Mouse (Mus musculus) kidney, embryonic 14.5 days (tissue): ENCODE results near the gene Atf5. TPM values are rescaled to one million over a fixed set of nuclear protein-coding genes. Genes with fewer than 3 reads are reported as not detected.

ENCODE experiments used
- ATAC-seq: fragments of 200-750 bp; cut with Nextera tagmentation; 2 replicates; pipeline ENCODE4 v1.8.0; 2017; ENCODE audit warnings: moderate number of reproducible peaks, mild to moderate bottlenecking, moderate TSS enrichment, moderate library complexity; ENCODE audit not compliant: low FRiP score, low TSS enrichment
- H3K27ac ChIP-seq: fragments of 300-500 bp; sonication (generic); 2 replicates; pipeline ENCODE4 v1.5.1; 2014; ENCODE audit warnings: low read depth, mild to moderate bottlenecking, low read length, moderate library complexity, mixed read lengths
- H3K27me3 ChIP-seq: fragments of 300-500 bp; sonication (generic); 2 replicates; pipeline ENCODE4 v1.6.1; 2014; ENCODE audit warnings: mild to moderate bottlenecking, low read length; ENCODE audit not compliant: control insufficient read depth, insufficient read depth
- H3K36me3 ChIP-seq: fragments of 300-500 bp; sonication (generic); 2 replicates; pipeline ENCODE4 v1.6.1; 2014; ENCODE audit warnings: low read length, mixed read lengths; ENCODE audit not compliant: control insufficient read depth, insufficient read depth
- H3K4me1 ChIP-seq: fragments of 300-500 bp; sonication (generic); 2 replicates; pipeline ENCODE4 v1.6.1; 2014; ENCODE audit warnings: low read length, mixed read lengths; ENCODE audit not compliant: control insufficient read depth, insufficient read depth
- H3K4me2 ChIP-seq: fragments of 300-500 bp; sonication (generic); replicated peaks from 2 replicates; pipeline ENCODE4 v1.6.1; 2014; ENCODE audit warnings: low read depth, mild to moderate bottlenecking, low read length
- H3K4me3 ChIP-seq: fragments of 300-500 bp; sonication (generic); 2 replicates; pipeline ENCODE4 v1.5.1; 2014; ENCODE audit warnings: mild to moderate bottlenecking, low read length
- H3K9ac ChIP-seq: fragments of 300-500 bp; sonication (generic); 2 replicates; pipeline ENCODE4 v1.6.1; 2014; ENCODE audit warnings: low read depth, mild to moderate bottlenecking, low read length, moderate library complexity
- H3K9me3 ChIP-seq: fragments of 300-500 bp; sonication (generic); 2 replicates; pipeline ENCODE4 v1.6.1; 2016; ENCODE audit warnings: low read length; ENCODE audit not compliant: control insufficient read depth
- WGBS: fragments of 180-500 bp; shearing (Covaris S2); extraction: QIAGEN DNeasy Blood & Tissue Kit; methylation state at CpG from one replicate; pipeline ENCODE4 v1.1.7; 2014; 5-methylcytosine and 5-hydroxymethylcytosine counted together
- polyA plus RNA-seq: library from polyadenylated mRNA; unstranded; fragments of >200 nt; fragmentation: Nextera tagmentation; extraction: Ambion mirVana; gene quantifications from 2 replicates; pipeline ENCODE4 v1.2.1, GENCODE M21; 2014

The Atf5 gene
- polyA plus RNA-seq, 1 experiment from 2014 or later, result 2.5 TPM

DNA sequence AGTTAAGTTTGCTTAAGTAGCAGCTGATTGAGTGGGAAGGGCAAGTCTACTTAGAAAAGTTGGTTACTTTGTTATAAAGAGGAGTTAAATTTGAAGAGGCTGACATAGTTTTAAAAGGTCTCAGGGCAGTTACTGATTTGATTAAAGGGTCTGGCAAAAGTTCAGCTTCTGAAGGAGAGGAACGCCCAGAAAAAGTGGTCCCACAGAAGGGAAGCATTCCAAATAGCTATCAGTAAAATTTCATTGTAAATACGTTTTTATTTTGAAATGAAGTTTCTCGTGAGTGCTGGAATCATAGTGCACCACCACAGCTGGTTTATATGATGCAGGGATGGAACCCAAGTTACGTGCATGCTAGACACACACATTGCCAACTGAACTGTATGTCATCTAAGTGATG, 16.3 kb upstream of the Atf5 start:
- ATAC-seq, result no peak
- H3K36me3 ChIP-seq, result peaks cover 44% of the 10 kb centered on the region

DNA sequence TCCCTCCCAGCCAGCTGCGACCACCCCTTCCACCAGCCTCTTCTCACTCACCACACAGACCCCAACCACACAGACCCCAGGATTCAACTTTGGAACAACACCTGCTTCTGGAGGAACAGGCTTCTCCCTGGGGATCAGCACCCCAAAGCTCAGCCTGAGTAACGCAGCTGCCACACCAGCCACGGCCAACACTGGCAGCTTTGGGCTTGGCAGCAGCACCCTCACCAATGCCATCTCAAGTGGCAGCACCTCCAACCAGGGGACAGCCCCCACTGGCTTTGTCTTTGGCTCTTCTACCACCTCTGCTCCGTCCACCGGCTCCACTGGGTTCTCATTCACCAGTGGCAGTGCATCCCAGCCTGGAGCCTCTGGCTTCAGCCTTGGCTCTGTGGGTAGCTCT, 12.2 kb upstream of the Atf5 start:
- 85% methylated on average over 5 of the region's 5 CpGs for WGBS
- no peak overlapping the region for H3K4me2 ChIP-seq
- ATAC-seq, result no peak
- H3K9ac ChIP-seq, result no peak overlapping the region
- no peaks in the 10 kb centered on the region for H3K9me3 ChIP-seq
- H3K4me3 ChIP-seq, result no peak overlapping the region
- H3K27ac ChIP-seq, result no peak overlapping the region
- H3K36me3 ChIP-seq, result peaks cover 45% of the 10 kb centered on the region
- 0 out of 2 replicates have a peak, but pooled peaks cover 4% of the 10 kb centered on the region for H3K4me1 ChIP-seq
- no peaks in the 10 kb centered on the region for H3K27me3 ChIP-seq

More for the DNA sequence above, 16.3 kb upstream of the Atf5 start:
- Histone ChIP-seq H3K27ac (no peak overlapping the region), H3K4me3 (no peak overlapping the region), H3K9ac (no peak overlapping the region), H3K27me3 (no peaks in the 10 kb centered on the region), H3K9me3 (no peaks in the 10 kb centered on the region), H3K4me2 (no peak overlapping the region), H3K4me1 (0 out of 2 replicates have a peak, but pooled peaks cover 6% of the 10 kb centered on the region)
- 65% methylated on average over 4 of the region's 4 CpGs for WGBS

DNA sequence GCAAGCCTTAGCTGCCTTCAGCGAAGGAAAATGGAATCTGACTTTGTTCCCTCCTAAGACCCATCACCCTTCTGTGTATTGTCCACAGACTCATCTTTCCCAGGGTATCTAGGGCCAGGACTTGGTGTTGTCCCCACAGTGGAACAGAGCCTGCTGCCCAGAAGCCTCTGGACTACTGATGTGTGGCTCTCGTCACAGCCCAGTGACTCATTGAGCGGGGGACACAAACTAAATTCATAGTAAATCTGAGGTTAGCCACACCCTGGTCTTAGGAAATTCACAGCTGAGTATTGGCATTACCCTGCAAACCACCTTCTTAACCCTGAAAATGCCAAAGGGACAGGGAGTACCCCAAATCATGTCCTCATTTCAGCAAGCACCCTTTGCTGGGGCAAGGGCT, 10.3 kb upstream of the Atf5 start:
- no peaks in the 10 kb centered on the region for H3K27me3 ChIP-seq
- WGBS, result 85% methylated on average over 3 of the region's 3 CpGs

DNA sequence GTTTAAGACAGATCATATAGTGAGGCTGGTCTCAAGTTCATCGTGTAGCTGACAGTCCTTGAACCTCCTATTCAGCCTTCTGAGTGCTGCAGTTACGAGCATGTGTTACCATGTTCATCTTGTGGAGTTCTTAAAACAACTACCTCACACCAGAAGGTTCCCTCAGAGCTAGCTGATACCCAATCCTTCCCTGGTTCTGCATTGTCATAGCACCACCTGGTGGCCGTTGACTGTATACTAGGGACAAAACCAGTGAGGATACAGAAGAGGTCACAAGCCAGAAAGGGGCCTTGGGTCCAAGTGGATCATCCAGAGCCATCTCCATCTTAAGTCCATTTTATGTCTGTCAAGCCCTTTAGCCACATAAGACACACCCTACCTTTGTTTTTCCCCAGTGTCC, 8.4 kb upstream of the Atf5 start:
- ATAC-seq, result no peak; the same call in 1 of the 2 replicates
- WGBS, result 21% methylated on average over 3 of the region's 3 CpGs
- H3K4me2 ChIP-seq, result no peak overlapping the region
- peaks cover 25% of the 10 kb centered on the region for H3K36me3 ChIP-seq
- H3K9me3 ChIP-seq, result no peaks in the 10 kb centered on the region
- H3K4me1 ChIP-seq, result peaks cover 13% of the 10 kb centered on the region; the same call in 1 of the 2 replicates
- no peak overlapping the region for H3K4me3 ChIP-seq
- no peak overlapping the region for H3K9ac ChIP-seq
- H3K27ac ChIP-seq, result no peak overlapping the region
- no peaks in the 10 kb centered on the region for H3K27me3 ChIP-seq

More for the DNA sequence above, 10.3 kb upstream of the Atf5 start:
- Histone ChIP-seq H3K4me3 (no peak overlapping the region), H3K27ac (no peak overlapping the region), H3K9ac (no peak overlapping the region), H3K36me3 (peaks cover 44% of the 10 kb centered on the region), H3K4me1 (0 out of 2 replicates have a peak, but pooled peaks cover 5% of the 10 kb centered on the region), H3K9me3 (no peaks in the 10 kb centered on the region), H3K4me2 (no peak overlapping the region)
- no peak for ATAC-seq

DNA sequence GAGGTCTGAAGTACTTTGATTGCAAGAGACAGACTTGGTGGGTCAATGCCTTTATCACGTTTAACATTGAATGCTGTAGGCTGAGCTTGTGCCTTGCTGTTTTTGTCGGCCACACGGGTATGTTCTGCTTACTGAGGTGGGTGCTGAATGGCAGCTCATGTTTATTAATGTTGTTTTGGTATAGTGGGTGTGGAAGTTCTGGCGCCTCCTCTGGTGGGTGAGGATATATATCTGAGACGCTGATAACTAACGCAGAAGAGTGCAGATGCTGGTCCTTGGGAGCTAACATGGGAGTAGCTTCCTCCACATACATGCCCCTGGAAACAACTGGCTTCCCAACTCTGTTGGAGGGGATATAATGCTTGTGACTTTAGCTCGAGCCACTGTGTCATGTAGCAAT, 7.0 kb upstream of the Atf5 start:
- Histone ChIP-seq H3K9me3 (no peaks in the 10 kb centered on the region), H3K36me3 (peaks cover 10% of the 10 kb centered on the region; the same call in 1 of the 2 replicates), H3K27ac (no peak overlapping the region), H3K4me1 (peaks cover 22% of the 10 kb centered on the region), H3K4me3 (no peak overlapping the region), H3K9ac (no peak overlapping the region), H3K27me3 (no peaks in the 10 kb centered on the region), H3K4me2 (no peak overlapping the region)
- 44% methylated on average over 7 of the region's 7 CpGs for WGBS
- ATAC-seq, result no peak

DNA sequence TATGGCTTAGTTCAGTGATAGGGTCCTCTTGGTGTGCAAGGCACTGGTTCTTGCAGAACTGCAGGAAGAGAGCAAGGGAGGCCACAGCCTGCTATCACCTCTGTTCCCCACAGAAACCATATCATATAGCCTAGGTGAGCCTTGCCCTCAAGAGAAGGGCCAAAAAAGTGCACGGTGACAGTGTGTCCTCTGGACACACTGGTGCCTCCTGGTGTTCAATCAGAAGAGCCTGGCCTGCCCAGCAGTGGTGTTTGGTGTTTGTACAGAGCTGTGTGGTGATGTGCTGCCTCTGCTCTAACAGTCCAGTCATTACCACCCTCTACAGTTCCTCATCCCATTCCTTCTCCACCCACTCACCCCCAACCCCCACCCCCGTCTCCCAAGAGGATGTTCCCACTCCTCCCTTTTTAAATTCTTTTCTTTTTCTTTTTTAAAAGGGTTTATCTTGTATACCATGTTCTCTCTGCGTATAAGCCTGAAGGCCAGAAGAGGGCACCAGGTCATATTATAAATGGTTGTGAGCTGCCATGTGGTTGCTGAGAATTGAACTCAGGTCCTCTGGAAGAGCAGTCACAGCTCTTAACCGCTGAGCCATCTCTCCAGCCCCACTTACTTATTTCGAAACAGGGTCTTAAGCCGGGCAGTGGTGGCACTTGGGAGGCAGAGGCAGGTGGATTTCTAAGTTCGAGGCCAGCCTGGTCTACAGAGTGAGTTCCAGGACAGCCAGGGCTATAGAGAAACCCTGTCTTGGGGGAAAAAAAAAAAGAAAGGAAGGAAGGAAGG, 5.4 kb upstream of the Atf5 start:
- peaks cover 3% of the 10 kb centered on the region; the same call in 1 of the 2 replicates for H3K36me3 ChIP-seq
- H3K4me1 ChIP-seq, result peaks cover 33% of the 10 kb centered on the region
- WGBS, result 82% methylated on average over 7 of the region's 7 CpGs
- H3K9me3 ChIP-seq, result no peaks in the 10 kb centered on the region
- no peak for ATAC-seq
- H3K27me3 ChIP-seq, result no peaks in the 10 kb centered on the region
- no peak overlapping the region for H3K27ac ChIP-seq
- H3K4me2 ChIP-seq, result no peak overlapping the region
- no peak overlapping the region for H3K4me3 ChIP-seq
- H3K9ac ChIP-seq, result no peak overlapping the region

DNA sequence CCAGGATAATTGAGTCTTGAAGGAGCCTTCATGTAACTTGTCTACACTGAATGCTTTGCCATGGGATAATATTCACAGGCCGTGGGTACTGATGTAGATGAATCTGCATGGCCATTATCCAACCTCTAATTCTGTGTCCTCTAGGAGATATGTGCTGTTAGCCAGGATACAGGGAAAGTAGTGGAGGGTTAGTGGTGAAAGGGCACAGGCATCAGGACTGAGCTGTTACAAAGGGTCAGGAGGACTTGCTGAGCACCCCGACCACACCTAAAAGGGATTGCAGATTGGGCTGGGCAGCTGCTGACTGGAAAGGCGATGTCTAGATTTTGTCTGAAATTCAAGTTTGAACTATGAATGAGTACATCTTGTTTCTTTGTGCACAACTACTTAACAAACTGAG, 4.1 kb upstream of the Atf5 start:
- WGBS, result 83% methylated on average over 3 of the region's 3 CpGs
- H3K27me3 ChIP-seq, result no peaks in the 10 kb centered on the region
- peaks cover 3% of the 10 kb centered on the region; the same call in 1 of the 2 replicates for H3K36me3 ChIP-seq
- H3K27ac ChIP-seq, result no peak overlapping the region
- no peak overlapping the region for H3K9ac ChIP-seq
- H3K4me1 ChIP-seq, result peaks cover 33% of the 10 kb centered on the region
- ATAC-seq, result no peak
- no peak overlapping the region for H3K4me2 ChIP-seq
- H3K9me3 ChIP-seq, result no peaks in the 10 kb centered on the region
- no peak overlapping the region for H3K4me3 ChIP-seq

DNA sequence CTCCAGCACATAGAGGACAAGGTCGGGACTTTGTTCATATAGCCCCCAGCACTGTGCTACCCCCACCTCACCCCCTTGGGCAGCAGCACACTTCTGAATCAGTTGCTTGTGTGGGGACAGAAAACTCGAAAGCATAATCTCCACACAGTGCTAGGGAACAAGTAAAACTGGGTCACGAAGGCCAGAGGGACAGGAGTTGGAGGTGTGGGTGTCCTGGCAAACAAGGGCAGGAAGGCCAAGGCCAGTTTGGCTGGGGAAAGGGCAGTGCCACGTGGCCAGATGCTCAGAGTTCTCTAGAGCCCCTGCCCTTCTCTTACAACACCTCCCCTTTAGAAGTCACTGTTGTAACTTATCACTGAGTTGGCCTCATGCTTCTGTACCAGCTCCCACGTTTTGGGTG, 3.4 kb upstream of the Atf5 start:
- no peak overlapping the region for H3K4me2 ChIP-seq
- H3K9me3 ChIP-seq, result no peaks in the 10 kb centered on the region
- no peak overlapping the region for H3K4me3 ChIP-seq
- no peak overlapping the region for H3K27ac ChIP-seq
- H3K4me1 ChIP-seq, result peaks cover 33% of the 10 kb centered on the region
- ATAC-seq, result no peak
- no peak overlapping the region for H3K9ac ChIP-seq
- no peaks in the 10 kb centered on the region for H3K27me3 ChIP-seq
- peaks cover 3% of the 10 kb centered on the region; the same call in 1 of the 2 replicates for H3K36me3 ChIP-seq
- WGBS, result 48% methylated on average over 5 of the region's 5 CpGs

DNA sequence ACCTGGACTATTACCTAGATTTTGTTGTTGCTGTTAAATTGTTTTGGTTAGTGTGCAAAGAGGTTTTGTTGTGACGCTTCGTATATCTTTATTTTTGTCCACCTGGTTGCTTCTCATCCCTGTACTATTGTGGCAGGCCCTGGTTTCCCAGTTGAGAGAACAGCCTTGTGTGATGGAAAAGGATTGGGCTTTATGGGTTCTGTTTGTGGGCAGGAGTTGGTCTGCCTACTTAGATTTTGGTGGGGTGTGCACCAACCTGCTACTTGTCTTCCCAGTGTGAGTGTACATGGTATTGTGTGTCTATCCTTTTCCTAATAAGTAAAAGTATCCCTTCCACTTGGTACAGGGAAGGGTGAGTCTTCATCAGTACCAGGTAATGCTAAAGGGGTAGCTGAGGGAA, 2.9 kb upstream of the Atf5 start:
- Histone ChIP-seq H3K27ac (no peak overlapping the region), H3K4me3 (peak overlapping the region; percentile 87; the same call in 1 of the 2 replicates), H3K27me3 (no peaks in the 10 kb centered on the region), H3K36me3 (peaks cover 3% of the 10 kb centered on the region; the same call in 1 of the 2 replicates), H3K4me2 (peak overlapping the region; percentile 67; the same call in 1 of the 2 replicates), H3K4me1 (peaks cover 33% of the 10 kb centered on the region), H3K9me3 (no peaks in the 10 kb centered on the region), H3K9ac (peak overlapping the region; percentile 56; the same call in 1 of the 2 replicates)
- 89% methylated on average over 2 of the region's 2 CpGs for WGBS
- ATAC-seq, result no peak
